Mouse (Mus musculus) stomach, postnatal 0 days (tissue): ENCODE results near the gene Nkx2-3. TPM values are rescaled to one million over a fixed set of nuclear protein-coding genes. Genes with fewer than 3 reads are reported as not detected.

Experiments
- ATAC-seq: fragments of 200-750 bp; cut with Nextera tagmentation; 2 replicates; pipeline ENCODE4 v1.8.0; 2017; ENCODE audit not compliant: low FRiP score, low TSS enrichment
- DNase-seq: peaks from one replicate; pipeline ENCODE4 v3.0.0-alpha.2; 2016; ENCODE audit warnings: low spot score
- H3K27ac ChIP-seq: fragments of 300-500 bp; sonication (generic); replicated peaks from 2 replicates; pipeline ENCODE4 v1.5.1; 2014; ENCODE audit warnings: mild to moderate bottlenecking, control low read depth
- H3K27me3 ChIP-seq: fragments of 300-500 bp; sonication (generic); 2 replicates; pipeline ENCODE4 v1.6.1; 2014; ENCODE audit warnings: low read length; ENCODE audit not compliant: control insufficient read depth, insufficient read depth
- H3K36me3 ChIP-seq: fragments of 300-500 bp; sonication (generic); 2 replicates; pipeline ENCODE4 v1.6.1; 2014; ENCODE audit warnings: low read length, mixed read lengths; ENCODE audit not compliant: control insufficient read depth, insufficient read depth
- H3K4me1 ChIP-seq: fragments of 300-500 bp; sonication (generic); replicated peaks from 2 replicates; pipeline ENCODE4 v1.6.1; 2014; ENCODE audit warnings: antibody characterized with exemption; ENCODE audit not compliant: control insufficient read depth, insufficient read depth
- H3K4me2 ChIP-seq: fragments of 300-500 bp; sonication (generic); replicated peaks from 2 replicates; pipeline ENCODE4 v1.6.1; 2014; ENCODE audit warnings: low read depth, mild to moderate bottlenecking, control low read depth, moderate library complexity
- H3K4me3 ChIP-seq: fragments of 300-500 bp; sonication (generic); 2 replicates; pipeline ENCODE4 v1.5.1; 2014; ENCODE audit warnings: low read depth, low read length, control low read depth
- H3K9ac ChIP-seq: fragments of 300-500 bp; sonication (generic); 2 replicates; pipeline ENCODE4 v1.6.1; 2014; ENCODE audit warnings: mild to moderate bottlenecking, low read length, control low read depth, mixed read lengths
- H3K9me3 ChIP-seq: fragments of 300-500 bp; sonication (generic); 2 replicates; pipeline ENCODE4 v1.6.1; 2016; ENCODE audit warnings: low read length; ENCODE audit not compliant: control insufficient read depth
- CTCF ChIP-seq: IDR thresholded peaks from 2 replicates; pipeline ENCODE4 v1.5.1; 2016; ENCODE audit warnings: antibody characterized with exemption, low read depth, mild to moderate bottlenecking, moderate library complexity
- EP300 ChIP-seq: optimal IDR thresholded peaks from 2 replicates; pipeline ENCODE3; 2016; ENCODE audit warnings: antibody characterized with exemption
- WGBS: fragments of 180-500 bp; shearing (Covaris S2); extraction: QIAGEN DNeasy Blood & Tissue Kit; methylation state at CpG from one replicate; pipeline ENCODE4 v1.1.7; 2014; 5-methylcytosine and 5-hydroxymethylcytosine counted together
- polyA plus RNA-seq: library from polyadenylated mRNA; unstranded; fragments of >200 nt; fragmentation: Nextera tagmentation; extraction: Ambion mirVana; gene quantifications from 2 replicates; pipeline ENCODE4 v1.2.1, GENCODE M21; 2015

Gene Nkx2-3
- polyA plus RNA-seq, 1 experiment from 2014 or later, result 5.7 TPM

DNA sequence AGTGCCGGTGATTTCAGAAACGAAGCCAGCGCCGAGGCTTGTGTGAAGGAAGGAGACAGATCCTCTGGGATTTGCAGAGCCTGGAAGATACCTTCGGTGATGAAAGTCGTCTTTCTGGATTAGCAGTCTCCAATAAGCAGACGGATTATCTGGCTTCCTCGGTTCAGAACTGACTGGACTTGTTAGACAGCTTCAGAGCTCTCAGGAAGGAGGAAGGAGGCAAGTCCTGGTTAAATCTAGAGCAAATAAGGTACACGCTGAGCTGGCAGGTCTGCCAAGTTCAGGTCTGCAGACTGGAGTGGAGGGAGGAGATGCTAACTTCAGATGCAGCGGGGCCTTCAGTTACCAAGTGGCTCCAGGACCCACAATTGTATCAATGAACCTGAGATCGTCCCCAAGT is 29.7 kb downstream of the Nkx2-3 start:
- TF ChIP-seq EP300 (no peak), CTCF (no peak)
- ATAC-seq (peak; percentile 61), DNase-seq (peak; percentile 70)
- Histone ChIP-seq H3K27me3 (no peaks in the 10 kb centered on the region), H3K4me1 (no peaks in the 10 kb centered on the region; the same call in 1 of the 2 replicates), H3K36me3 (no peaks in the 10 kb centered on the region), H3K4me2 (no peak overlapping the region), H3K9ac (no peak overlapping the region), H3K27ac (0 out of 2 replicates have a peak overlapping the region, but pooled peaks have one; percentile 14), H3K9me3 (no peaks in the 10 kb centered on the region), H3K4me3 (no peak overlapping the region)
- WGBS, result 44% methylated on average over 11 of the region's 11 CpGs

DNA sequence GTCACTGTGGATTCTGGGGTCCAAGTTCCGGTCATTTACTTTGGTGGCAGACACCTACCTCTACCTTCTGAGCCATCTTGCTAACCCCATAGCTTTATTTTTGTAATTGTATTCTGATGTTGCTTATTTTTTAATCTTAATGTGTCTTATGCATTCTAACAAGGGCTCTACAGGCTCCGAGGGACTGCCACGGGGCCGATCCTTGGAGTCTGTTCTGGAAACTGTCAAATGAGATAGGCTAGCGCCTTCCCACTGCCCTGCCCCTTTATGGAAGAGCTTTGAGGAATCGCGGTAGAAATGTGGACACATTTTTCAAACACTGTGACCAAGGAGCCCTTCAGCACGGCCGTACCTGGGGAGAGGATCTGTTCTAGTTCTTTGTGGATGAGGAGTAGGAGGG is 30.7 kb downstream of the Nkx2-3 start:
- TF ChIP-seq EP300 (no peak), CTCF (no peak)
- no peaks in the 10 kb centered on the region for H3K27me3 ChIP-seq
- no peak overlapping the region for H3K4me3 ChIP-seq
- WGBS, result 79% methylated on average over 9 of the region's 9 CpGs
- no peak overlapping the region for H3K27ac ChIP-seq
- DNase-seq (no peak), ATAC-seq (no peak)
- H3K36me3 ChIP-seq, result no peaks in the 10 kb centered on the region
- no peak overlapping the region for H3K4me2 ChIP-seq
- H3K9ac ChIP-seq, result no peak overlapping the region
- H3K9me3 ChIP-seq, result no peaks in the 10 kb centered on the region
- no peaks in the 10 kb centered on the region; the same call in 1 of the 2 replicates for H3K4me1 ChIP-seq

DNA sequence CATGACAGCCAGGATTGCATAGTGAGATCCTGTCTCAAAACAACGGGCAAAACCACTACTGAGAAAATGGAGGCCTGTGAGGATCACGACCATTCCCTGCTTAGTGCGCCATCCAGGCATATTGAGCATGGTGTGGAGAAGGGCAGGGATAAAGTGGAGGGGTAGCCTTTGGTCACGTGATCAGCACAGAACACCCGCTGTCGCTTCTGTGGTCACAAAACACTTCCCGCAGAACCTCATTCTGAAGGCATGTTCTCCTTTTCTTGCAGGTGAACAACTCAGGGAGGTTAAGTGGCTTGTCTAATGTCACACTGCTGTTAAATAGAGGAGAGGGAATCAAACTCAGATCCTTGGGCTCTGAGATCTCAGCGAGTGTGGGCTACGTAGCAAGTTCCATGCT is 33.4 kb downstream of the Nkx2-3 start:
- H3K4me2 ChIP-seq, result no peak overlapping the region
- no peaks in the 10 kb centered on the region for H3K27me3 ChIP-seq
- WGBS, result 89% methylated on average over 9 of the region's 9 CpGs
- H3K4me1 ChIP-seq, result no peaks in the 10 kb centered on the region; the same call in 1 of the 2 replicates
- no peak overlapping the region for H3K27ac ChIP-seq
- no peak for TF ChIP-seq EP300
- no peak for TF ChIP-seq CTCF
- no peaks in the 10 kb centered on the region for H3K36me3 ChIP-seq
- no peak for DNase-seq
- no peak overlapping the region for H3K4me3 ChIP-seq
- ATAC-seq, result no peak
- no peak overlapping the region for H3K9ac ChIP-seq
- H3K9me3 ChIP-seq, result no peaks in the 10 kb centered on the region

DNA sequence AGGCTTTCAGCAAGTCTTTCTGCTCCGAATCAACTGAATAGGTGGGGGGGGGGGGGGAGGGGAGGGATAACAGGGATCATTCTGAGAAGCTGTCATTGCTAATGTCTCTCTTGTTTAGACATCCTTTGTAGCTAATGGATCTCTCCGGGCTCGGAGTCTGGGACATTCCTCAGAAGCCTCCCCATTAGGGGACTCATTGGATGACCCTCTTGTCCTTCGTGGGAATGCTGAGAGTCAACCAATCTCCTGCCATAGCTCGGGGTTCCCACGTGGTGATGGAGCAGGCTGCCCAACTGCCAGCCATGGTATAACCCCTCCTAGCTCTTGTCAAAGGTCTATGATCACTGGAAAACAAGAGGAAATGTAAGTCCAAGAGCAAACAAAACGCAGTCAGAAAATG is 34.7 kb downstream of the Nkx2-3 start:
- no peak for TF ChIP-seq EP300
- no peak for TF ChIP-seq CTCF
- H3K9me3 ChIP-seq, result no peaks in the 10 kb centered on the region
- no peaks in the 10 kb centered on the region for H3K27me3 ChIP-seq
- no peak overlapping the region for H3K27ac ChIP-seq
- WGBS, result 28% methylated on average over 7 of the region's 7 CpGs
- no peaks in the 10 kb centered on the region; the same call in 1 of the 2 replicates for H3K4me1 ChIP-seq
- H3K36me3 ChIP-seq, result no peaks in the 10 kb centered on the region
- H3K4me3 ChIP-seq, result no peak overlapping the region
- no peak overlapping the region for H3K4me2 ChIP-seq
- ATAC-seq, result peak; percentile 57; the same call in 1 of the 2 replicates
- H3K9ac ChIP-seq, result no peak overlapping the region
- no peak for DNase-seq

DNA sequence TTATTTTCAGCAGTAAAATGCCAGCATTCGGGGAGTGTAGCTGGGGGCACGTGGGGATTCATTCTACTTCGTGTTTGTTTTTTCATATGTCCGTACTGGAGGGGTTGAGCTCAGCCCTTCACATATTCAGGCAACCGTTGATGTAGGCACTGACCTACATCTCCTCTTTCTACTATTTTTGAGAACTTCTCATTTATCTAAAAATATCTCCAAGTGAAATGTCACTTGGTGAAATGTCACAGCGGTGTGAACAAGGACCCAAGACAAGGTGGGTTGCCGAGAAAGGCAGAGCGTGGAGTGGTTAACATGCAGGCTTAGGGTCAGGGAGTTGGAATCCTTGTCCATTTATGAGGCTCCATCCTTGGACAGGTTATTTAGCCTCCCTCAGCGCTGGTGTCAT is 35.1 kb downstream of the Nkx2-3 start:
- 60% methylated on average over 9 of the region's 9 CpGs for WGBS

DNA sequence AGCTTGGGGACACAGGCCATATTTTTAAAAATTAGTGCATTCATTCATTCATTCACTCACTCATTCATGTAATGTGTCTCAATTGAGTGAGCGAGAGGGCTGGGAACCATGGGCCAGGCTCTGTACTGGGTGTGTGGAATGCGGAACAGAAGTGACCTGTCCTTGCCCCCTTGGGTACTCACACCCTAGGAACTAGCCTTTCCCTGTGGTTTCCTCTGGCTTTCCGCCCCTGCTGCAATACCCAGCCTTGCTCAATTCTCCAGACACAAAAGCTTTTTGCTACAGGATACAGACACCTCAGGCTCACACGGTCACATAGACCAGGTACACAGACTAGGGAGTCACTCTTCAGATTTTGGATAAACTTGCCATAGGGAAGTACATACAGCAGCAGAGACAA is 36.2 kb downstream of the Nkx2-3 start:
- no peaks in the 10 kb centered on the region; the same call in 1 of the 2 replicates for H3K4me1 ChIP-seq
- 82% methylated on average over 4 of the region's 4 CpGs for WGBS
- DNase-seq (no peak), ATAC-seq (no peak)
- TF ChIP-seq EP300 (no peak), CTCF (no peak)
- H3K9me3 ChIP-seq, result no peaks in the 10 kb centered on the region
- no peak overlapping the region for H3K4me2 ChIP-seq
- no peaks in the 10 kb centered on the region for H3K27me3 ChIP-seq
- no peak overlapping the region for H3K4me3 ChIP-seq
- no peak overlapping the region for H3K9ac ChIP-seq
- no peak overlapping the region for H3K27ac ChIP-seq
- H3K36me3 ChIP-seq, result no peaks in the 10 kb centered on the region

More for the DNA sequence above, 35.1 kb downstream of the Nkx2-3 start:
- Histone ChIP-seq H3K27ac (no peak overlapping the region), H3K27me3 (no peaks in the 10 kb centered on the region), H3K9me3 (no peaks in the 10 kb centered on the region), H3K36me3 (no peaks in the 10 kb centered on the region), H3K4me1 (no peaks in the 10 kb centered on the region; the same call in 1 of the 2 replicates), H3K9ac (no peak overlapping the region), H3K4me2 (no peak overlapping the region), H3K4me3 (no peak overlapping the region)
- no peak for ATAC-seq
- TF ChIP-seq EP300, result no peak
- no peak for TF ChIP-seq CTCF
- no peak for DNase-seq
